ENCODE assay signal across 16 mouse cellular contexts in the genomic region with DNA sequence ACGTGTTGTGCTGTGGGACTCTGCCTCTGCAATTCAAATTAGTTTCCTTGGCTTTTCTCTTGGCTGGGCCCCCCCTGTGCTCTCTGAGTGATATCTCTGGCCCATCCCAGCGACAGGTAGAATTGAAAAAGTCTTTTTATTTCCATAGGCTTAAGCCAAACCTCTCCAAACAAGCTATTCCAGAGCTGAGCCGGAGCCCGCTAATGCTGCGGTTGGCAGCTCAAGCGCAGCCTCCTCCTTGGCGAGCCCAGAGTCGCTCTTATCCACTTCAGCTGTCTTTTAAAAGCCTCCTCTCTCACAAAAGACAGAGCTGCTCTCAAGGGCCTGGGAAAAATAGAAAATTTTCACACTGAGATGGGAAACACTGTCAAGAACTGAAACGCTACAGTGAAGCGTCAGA.
DNase-seq lines count a peak whose midpoint lies in the region; ATAC-seq lines count a peak whose summit lies in the region.
"Had no signal": no experiment of that assay in that cellular context is flagged by ENCODE, and none has a peak within 500 bp of the region (broad histone marks: within the 10 kb centered on the region; RNA-seq: fewer than 3 reads in every experiment).

No protein-coding gene starts in this region.

- no peak overlapping the region for H3K9ac ChIP-seq in embryonic facial prominence, embryonic 14.5 days (ENCODE audit: low read depth, low read length)
- no peak overlapping the region for H3K9ac ChIP-seq in hindbrain, embryonic 13.5 days
- no peak overlapping the region; the same call in 1 of the 2 replicates for H3K9ac ChIP-seq in midbrain, embryonic 16.5 days (ENCODE audit: low read depth, low read length)
- no peak overlapping the region for H3K9ac ChIP-seq in liver, embryonic 12.5 days

- H3K36me3 ChIP-seq in embryonic facial prominence, embryonic 14.5 days (ENCODE audit: control insufficient read depth, insufficient read depth, low read length) = no peaks in the 10 kb centered on the region
- no peaks in the 10 kb centered on the region for H3K36me3 ChIP-seq in hindbrain, embryonic 13.5 days
- H3K36me3 ChIP-seq in midbrain, embryonic 16.5 days (ENCODE audit: control insufficient read depth, insufficient read depth, low read length) = no peaks in the 10 kb centered on the region
- no peaks in the 10 kb centered on the region for H3K36me3 ChIP-seq in liver, embryonic 12.5 days

- H3K4me3 ChIP-seq in embryonic facial prominence, embryonic 14.5 days (ENCODE audit: low read depth, low read length) = no peak overlapping the region
- H3K4me3 ChIP-seq in hindbrain, embryonic 13.5 days = no peak overlapping the region
- no peak overlapping the region for H3K4me3 ChIP-seq in midbrain, embryonic 16.5 days (ENCODE audit: low read depth, low read length)
- H3K4me3 ChIP-seq in liver, embryonic 12.5 days = no peak overlapping the region

- no peak overlapping the region for H3K4me2 ChIP-seq in embryonic facial prominence, embryonic 14.5 days (ENCODE audit: low read depth, low read length)
- no peak overlapping the region for H3K4me2 ChIP-seq in hindbrain, embryonic 13.5 days
- peak overlapping the region; percentile 1; the same call in 1 of the 2 replicates for H3K4me2 ChIP-seq in midbrain, embryonic 16.5 days (ENCODE audit: low read length)
- no peak overlapping the region for H3K4me2 ChIP-seq in liver, embryonic 12.5 days
- H3K4me2 ChIP-seq: liver, embryonic 11.5 days had no signal

- no peaks in the 10 kb centered on the region for H3K27me3 ChIP-seq in embryonic facial prominence, embryonic 14.5 days (replicated peaks; ENCODE audit: control insufficient read depth, insufficient read depth, low read length)
- no peaks in the 10 kb centered on the region for H3K27me3 ChIP-seq in hindbrain, embryonic 13.5 days
- H3K27me3 ChIP-seq in midbrain, embryonic 16.5 days (ENCODE audit: control insufficient read depth, insufficient read depth, low read depth, low read length) = no peaks in the 10 kb centered on the region
- no peaks in the 10 kb centered on the region for H3K27me3 ChIP-seq in liver, embryonic 12.5 days (replicated peaks)

- 46% methylated on average over 10 of the region's 10 CpGs for WGBS in embryonic facial prominence, embryonic 14.5 days
- 25% methylated on average over 10 of the region's 10 CpGs for WGBS in hindbrain, embryonic 13.5 days
- 10% methylated on average over 10 of the region's 10 CpGs for WGBS in midbrain, embryonic 16.5 days
- WGBS in liver, embryonic 12.5 days (ENCODE audit: insufficient replicate concordance) = 60% methylated on average over 10 of the region's 10 CpGs

- no peaks in the 10 kb centered on the region for H3K9me3 ChIP-seq in embryonic facial prominence, embryonic 14.5 days (ENCODE audit: control insufficient read depth, low read length)
- no peaks in the 10 kb centered on the region for H3K9me3 ChIP-seq in hindbrain, embryonic 13.5 days
- H3K9me3 ChIP-seq in midbrain, embryonic 16.5 days (replicated peaks; ENCODE audit: control insufficient read depth, low read length, poor library complexity, severe bottlenecking) = no peaks in the 10 kb centered on the region
- H3K9me3 ChIP-seq in liver, embryonic 12.5 days (replicated peaks) = no peaks in the 10 kb centered on the region

- H3K27ac ChIP-seq in embryonic facial prominence, embryonic 14.5 days (replicated peaks; ENCODE audit: low read depth, low read length) = no peak overlapping the region
- peak overlapping the region; percentile 60 for H3K27ac ChIP-seq in hindbrain, embryonic 13.5 days
- peak overlapping the region; percentile 68 for H3K27ac ChIP-seq in midbrain, embryonic 16.5 days (ENCODE audit: low read length)
- H3K27ac ChIP-seq in liver, embryonic 12.5 days = no peak overlapping the region
- H3K27ac ChIP-seq: stomach, postnatal 0 days had no signal

- ATAC-seq in embryonic facial prominence, embryonic 14.5 days (ENCODE audit: low read depth) = 0 out of 2 replicates have a peak, but pooled peaks have one; percentile 41
- ATAC-seq in hindbrain, embryonic 13.5 days (ENCODE audit: low FRiP score) = no peak
- peak; percentile 83 for ATAC-seq in midbrain, embryonic 16.5 days
- no peak for ATAC-seq in liver, embryonic 12.5 days
- ATAC-seq: activated CD4-positive, CD25-positive, alpha-beta regulatory T cell, adult 4 months; CD4-positive, CD25-positive, alpha-beta regulatory T cell, adult 4 months; lung, postnatal 0 days had no signal

- no peaks in the 10 kb centered on the region for H3K4me1 ChIP-seq in embryonic facial prominence, embryonic 14.5 days (ENCODE audit: control insufficient read depth, insufficient read depth, low read length)
- H3K4me1 ChIP-seq in hindbrain, embryonic 13.5 days (replicated peaks) = peaks cover 17% of the 10 kb centered on the region
- H3K4me1 ChIP-seq in midbrain, embryonic 16.5 days (ENCODE audit: control insufficient read depth, insufficient read depth, low read length) = peaks cover 9% of the 10 kb centered on the region; the same call in 1 of the 2 replicates
- H3K4me1 ChIP-seq in liver, embryonic 12.5 days = no peaks in the 10 kb centered on the region

- peak; percentile 29 to 52 for DNase-seq in kidney, postnatal 4 days
- no peak for DNase-seq in kidney, adult 11 months
- peak; percentile 62 for DNase-seq in embryonic facial prominence, embryonic 14.5 days (ENCODE audit: low spot score)
- DNase-seq in right cerebral cortex, postnatal 25 days = no peak
- DNase-seq: cerebellum, adult 9-11 months; heart, adult 18-20 months; heart, postnatal 10 days; thymus, postnatal 4 days had no signal

Comparison
In these comparisons a context has a peak if more than half of its experiments do, and no peak if none do; other contexts are left out.
1. DNase-seq: peak in kidney, postnatal 4 days (2 of 2) and embryonic facial prominence, embryonic 14.5 days (single experiment); none in kidney, adult 11 months (single experiment) and right cerebral cortex, postnatal 25 days (single experiment).
2. ATAC-seq: peak in embryonic facial prominence, embryonic 14.5 days (single experiment) and midbrain, embryonic 16.5 days (single experiment); none in hindbrain, embryonic 13.5 days (single experiment) and liver, embryonic 12.5 days (single experiment).
3. H3K27ac ChIP-seq: peak in hindbrain, embryonic 13.5 days (single experiment) and midbrain, embryonic 16.5 days (single experiment); none in embryonic facial prominence, embryonic 14.5 days (single experiment) and liver, embryonic 12.5 days (single experiment).